ENCODE assay signal across 8 mouse cellular contexts in the genomic region with DNA sequence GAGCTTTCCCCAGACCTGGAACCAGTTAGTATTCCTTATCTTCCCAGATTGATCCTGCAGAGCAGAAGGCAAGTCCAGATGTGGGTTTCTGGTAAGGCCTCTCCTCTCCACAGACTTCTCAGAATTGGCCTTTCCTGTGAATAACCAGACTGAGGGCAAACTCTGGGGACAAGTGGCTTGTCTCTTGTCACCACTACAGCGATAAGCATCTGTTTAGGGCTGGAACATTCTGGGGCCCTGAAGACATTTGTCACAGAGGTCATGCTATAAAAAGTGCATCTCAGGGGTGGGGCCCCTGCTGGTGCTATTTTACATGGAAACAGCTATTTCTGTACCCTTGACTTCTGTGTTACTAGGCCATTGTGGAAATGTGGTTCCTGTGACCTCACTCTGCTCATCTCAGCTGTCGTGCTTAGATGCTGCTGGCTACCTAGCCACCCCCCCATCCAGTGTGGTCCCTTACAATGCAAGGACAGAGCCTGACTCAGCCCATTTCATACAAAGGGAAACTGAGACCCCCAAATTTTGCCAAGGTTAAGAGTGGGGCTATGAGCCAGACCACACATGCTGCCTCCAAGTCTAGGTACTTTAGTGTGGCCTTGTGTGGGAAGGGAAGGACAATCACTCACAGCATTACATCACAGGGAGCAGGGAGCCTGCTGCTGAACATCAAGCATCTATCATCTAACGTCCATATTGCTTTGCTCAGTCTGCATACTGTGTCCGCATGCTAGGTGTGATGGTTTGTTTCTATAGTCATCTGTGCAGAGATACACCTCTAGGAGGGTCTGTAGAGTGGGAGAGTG.
DNase-seq lines count a peak whose midpoint lies in the region; ATAC-seq and TF ChIP-seq lines count a peak whose summit lies in the region.

No protein-coding gene starts in this region.

- no peak for TF ChIP-seq CTCF in lung, postnatal 0 days (IDR thresholded peaks at IDR 0.05)

- TF ChIP-seq EP300 in lung, postnatal 0 days (IDR thresholded peaks at IDR 0.05) = no peak

- no peaks in the 10 kb centered on the region for H3K9me3 ChIP-seq in lung, postnatal 0 days (ENCODE audit: low read length)
- no peaks in the 10 kb centered on the region for H3K9me3 ChIP-seq in hindbrain, embryonic 14.5 days (ENCODE audit: control insufficient read depth, low read length)

- no peaks in the 10 kb centered on the region for H3K36me3 ChIP-seq in lung, postnatal 0 days (ENCODE audit: insufficient read depth, low read length)
- H3K36me3 ChIP-seq in hindbrain, embryonic 14.5 days (replicated peaks; ENCODE audit: control insufficient read depth, insufficient read depth) = no peaks in the 10 kb centered on the region

- 64% methylated on average over 4 of the region's 4 CpGs for WGBS in lung, postnatal 0 days
- WGBS in hindbrain, embryonic 14.5 days = 75% methylated on average over 4 of the region's 4 CpGs

- no peaks in the 10 kb centered on the region for H3K4me1 ChIP-seq in lung, postnatal 0 days (ENCODE audit: insufficient read depth, low read depth, low read length)
- peaks cover 14% of the 10 kb centered on the region for H3K4me1 ChIP-seq in hindbrain, embryonic 14.5 days (replicated peaks; ENCODE audit: control insufficient read depth, insufficient read depth, low read length)

- DNase-seq in lung, postnatal 0 days (ENCODE audit: low spot score) = no peak
- no peak for DNase-seq in lung, postnatal 10 days
- DNase-seq in ovary, postnatal 36 days (ENCODE audit: low spot score) = no peak
- DNase-seq in hindbrain, embryonic 14.5 days (ENCODE audit: low spot score) = no peak
- DNase-seq in urinary bladder, postnatal 14 days (ENCODE audit: low spot score) = no peak

- H3K27ac ChIP-seq in lung, postnatal 0 days (ENCODE audit: low read length) = no peak overlapping the region
- H3K27ac ChIP-seq in hindbrain, embryonic 14.5 days = no peak overlapping the region

- 0 out of 2 replicates have a peak, but pooled peaks have one; percentile 8 for ATAC-seq in lung, postnatal 0 days
- ATAC-seq in activated CD4-positive, CD25-positive, alpha-beta regulatory T cell, adult 4 months = peak; percentile 86
- peak; percentile 16 for ATAC-seq in granulocyte monocyte progenitor cell, adult 5-6 weeks (replicated peaks; ENCODE audit: poor library complexity, severe bottlenecking)
- ATAC-seq in monocyte, adult 5-6 weeks (replicated peaks; ENCODE audit: insufficient number of reproducible peaks, low FRiP score, low TSS enrichment, poor library complexity, severe bottlenecking) = peak; percentile 81
- ATAC-seq in hindbrain, embryonic 14.5 days (ENCODE audit: low FRiP score) = no peak

- H3K4me2 ChIP-seq in lung, postnatal 0 days (replicated peaks; ENCODE audit: low read depth, low read length) = no peak overlapping the region
- H3K4me2 ChIP-seq in hindbrain, embryonic 14.5 days (replicated peaks) = no peak overlapping the region

- no peaks in the 10 kb centered on the region for H3K27me3 ChIP-seq in lung, postnatal 0 days (replicated peaks; ENCODE audit: insufficient read depth, low read length)
- no peaks in the 10 kb centered on the region for H3K27me3 ChIP-seq in hindbrain, embryonic 14.5 days (ENCODE audit: control insufficient read depth, insufficient read depth, low read length)

- H3K9ac ChIP-seq in lung, postnatal 0 days (replicated peaks; ENCODE audit: low read depth) = no peak overlapping the region
- no peak overlapping the region for H3K9ac ChIP-seq in hindbrain, embryonic 14.5 days

- no peak overlapping the region for H3K4me3 ChIP-seq in lung, postnatal 0 days (ENCODE audit: low read depth, low read length)
- no peak overlapping the region for H3K4me3 ChIP-seq in hindbrain, embryonic 14.5 days (replicated peaks; ENCODE audit: low read length)
